In genomic region chr9:64341254-64341566, GRCm38 (mm10) we compare ENCODE assay signal across 8 mouse cellular contexts. TPM values are rescaled to one million over a fixed set of nuclear protein-coding genes. Genes with fewer than 3 reads are reported as not detected.
DNase-seq lines count a peak whose midpoint lies in the region; ATAC-seq and TF ChIP-seq lines count a peak whose summit lies in the region.

TSS of gene Dis3l (minus strand) at chr9:64341288.

- H3K4me2 ChIP-seq in kidney, embryonic 16.5 days (replicated peaks; ENCODE audit: low read depth, low read length), result peak within 1 kb of the TSS; percentile 73

- intact Hi-C loops in gastrocnemius, adult 2 months (cut with DNase I), result no loop called here

- no peaks in the 10 kb centered on the region for H3K27me3 ChIP-seq in kidney, embryonic 16.5 days (ENCODE audit: insufficient read depth, low read length)

- H3K4me3 ChIP-seq in kidney, embryonic 16.5 days (ENCODE audit: low read length), result peak within 1 kb of the TSS; percentile 71
- H3K4me3 ChIP-seq in gastrocnemius, adult 2 months, result peak within 1 kb of the TSS; percentile 94

- peaks cover 7% of the 10 kb centered on the region; the same call in 1 of the 2 replicates for H3K36me3 ChIP-seq in kidney, embryonic 16.5 days (ENCODE audit: insufficient read depth, low read length)

- no peak for DNase-seq in kidney, postnatal 25 days
- no peak for DNase-seq in adrenal gland, adult 8-10 months
- DNase-seq in gastrocnemius, adult 2 months, result no peak
- no peak for DNase-seq in thymus, postnatal 4 days
- DNase-seq in thymus, postnatal 10 days (ENCODE audit: low spot score in 2 of 2), result no peak

- peak within 1 kb of the TSS; percentile 100 for H3K27ac ChIP-seq in kidney, embryonic 16.5 days (ENCODE audit: low read length)
- H3K27ac ChIP-seq in gastrocnemius, adult 2 months, result peak within 1 kb of the TSS; percentile 98

- no peaks in the 10 kb centered on the region for H3K9me3 ChIP-seq in kidney, embryonic 16.5 days (ENCODE audit: low read length)

- H3K9ac ChIP-seq in kidney, embryonic 16.5 days (replicated peaks; ENCODE audit: low read length), result peak within 1 kb of the TSS; percentile 99

- 11% methylated on average over 16 of the region's 16 CpGs for WGBS in kidney, embryonic 16.5 days

- H3K4me1 ChIP-seq in kidney, embryonic 16.5 days (ENCODE audit: insufficient read depth, low read length), result peaks cover 21% of the 10 kb centered on the region; the same call in 1 of the 2 replicates

- TF ChIP-seq CTCF in gastrocnemius, adult 2 months (IDR thresholded peaks at IDR 0.05), result no peak

- ATAC-seq in kidney, embryonic 16.5 days (ENCODE audit: low FRiP score, low TSS enrichment), result no peak
- no peak for ATAC-seq in inflammation-experienced regulatory T-cells, adult 6 months
- ATAC-seq in megakaryocyte progenitor cell, adult 5-6 weeks (replicated peaks; ENCODE audit: poor library complexity), result no peak

RNA-seq across cellular contexts. Expression of gene Dis3l, which starts in this region (rescaled TPM):
- 23.9 and 25.9 TPM in 2 replicates for polyA plus RNA-seq in kidney, embryonic 16.5 days (2015; fragmentation: Nextera tagmentation; extraction: Ambion mirVana)
- total RNA-seq in adrenal gland, adult 8-10 months (2022), result 10 to 100 TPM; 20.4 to 26.2 (median 23.3) TPM
- total RNA-seq in gastrocnemius, adult 2 months (2021), result 10 to 100 TPM; 21.0 to 26.9 TPM
- polyA plus RNA-seq in inflammation-experienced regulatory T-cells, adult 6 months (2017; shearing (Covaris generic)), result 10 to 100 TPM in 2 of 3 experiments, 1 to 10 TPM in 1; 9.5 to 11.8 (median 11.2) TPM
- total RNA-seq in megakaryocyte progenitor cell, adult 5-6 weeks (2015), result 14.2 and 14.9 TPM in 2 replicates
- 17.8 and 20.7 TPM in 2 replicates for total RNA-seq in megakaryocyte progenitor cell, adult 5-6 weeks (2017)
